Mouse (Mus musculus) hindbrain, embryonic 13.5 days (tissue): Measurements from ENCODE around the gene Trmt1. TPM values are rescaled to one million over a fixed set of nuclear protein-coding genes. Genes with fewer than 3 reads are reported as not detected.

Experiments
- ATAC-seq: fragments of 200-750 bp; cut with Nextera tagmentation; 2 replicates; pipeline ENCODE4 v1.8.0; 2017; ENCODE audit warnings: moderate TSS enrichment; ENCODE audit not compliant: low FRiP score
- H3K27ac ChIP-seq: fragments of 300-500 bp; sonication (generic); 2 replicates; pipeline ENCODE4 v1.5.1; 2015; ENCODE audit warnings: inconsistent platforms, mild to moderate bottlenecking, moderate library complexity
- H3K27me3 ChIP-seq: fragments of 300-500 bp; sonication (generic); 2 replicates; pipeline ENCODE4 v1.6.1; 2015; ENCODE audit warnings: mild to moderate bottlenecking, inconsistent platforms
- H3K36me3 ChIP-seq: fragments of 300-500 bp; sonication (generic); 2 replicates; pipeline ENCODE4 v1.6.1; 2015; ENCODE audit warnings: mild to moderate bottlenecking, inconsistent platforms
- H3K4me1 ChIP-seq: fragments of 300-500 bp; sonication (generic); replicated peaks from 2 replicates; pipeline ENCODE4 v1.6.1; 2015; ENCODE audit warnings: inconsistent platforms
- H3K4me2 ChIP-seq: fragments of 300-500 bp; sonication (generic); 2 replicates; pipeline ENCODE4 v1.6.1; 2015; ENCODE audit warnings: inconsistent platforms, mild to moderate bottlenecking, moderate library complexity
- H3K4me3 ChIP-seq: fragments of 300-500 bp; sonication (generic); 2 replicates; pipeline ENCODE4 v1.5.1; 2015; ENCODE audit warnings: mild to moderate bottlenecking, inconsistent platforms
- H3K9ac ChIP-seq: fragments of 300-500 bp; sonication (generic); 2 replicates; pipeline ENCODE4 v1.6.1; 2015; ENCODE audit warnings: mild to moderate bottlenecking, inconsistent platforms
- H3K9me3 ChIP-seq: fragments of 300-500 bp; sonication (generic); 2 replicates; pipeline ENCODE4 v1.6.1; 2016; ENCODE audit warnings: inconsistent platforms
- whole genome bisulfite sequencing: fragments of 180-500 bp; shearing (Covaris S2); methylation state at CpG from one replicate; pipeline ENCODE4 v1.1.7; 2015; 5-methylcytosine and 5-hydroxymethylcytosine counted together
- polyA plus RNA-seq: library from polyadenylated mRNA; unstranded; fragments of >200 nt; fragmentation: Nextera tagmentation; extraction: Ambion mirVana; gene quantifications from 2 replicates; pipeline ENCODE4 v1.2.1, GENCODE M21; 2015

Gene Trmt1
- polyA plus RNA-seq, 1 experiment from 2014 or later = 51.9 TPM

DNA sequence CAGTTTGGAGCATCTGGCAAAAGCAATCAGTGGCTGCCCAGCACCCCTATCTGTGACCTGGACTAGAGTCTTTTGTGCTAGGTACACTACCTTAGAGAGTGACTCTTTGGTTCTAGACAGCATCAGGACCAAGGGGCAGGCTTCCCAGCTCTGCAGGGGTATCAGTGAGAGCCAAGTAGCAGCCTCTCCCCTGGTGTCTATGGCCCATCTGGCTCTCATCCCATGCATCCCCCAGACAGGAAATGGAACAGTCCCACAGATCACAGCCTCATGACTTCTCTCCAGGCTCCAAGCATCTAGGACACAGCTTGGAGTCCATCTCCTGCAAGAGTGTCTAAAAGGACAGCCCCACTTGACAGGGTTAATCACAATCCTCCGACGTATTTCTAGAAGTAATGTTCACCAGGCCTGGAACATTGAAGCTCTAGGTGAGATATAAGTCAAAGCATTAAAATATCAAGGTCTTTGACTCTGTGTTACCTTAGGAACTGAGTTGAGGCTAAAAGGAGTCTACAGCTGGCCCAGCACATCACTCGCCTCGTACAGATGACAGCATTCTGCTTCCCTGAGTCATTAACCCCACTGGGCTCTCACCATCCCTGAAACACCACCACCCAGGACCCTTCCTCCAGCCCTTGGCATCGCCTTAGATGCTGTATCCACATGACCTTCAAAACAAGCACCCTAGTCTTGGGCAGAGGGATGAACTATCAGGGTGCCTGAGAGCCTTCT, 33.0 kb downstream of the Trmt1 start:
- no peak overlapping the region for H3K4me3 ChIP-seq
- no peak overlapping the region for H3K4me2 ChIP-seq
- H3K27me3 ChIP-seq = peaks cover 81% of the 10 kb centered on the region
- no peak overlapping the region for H3K9ac ChIP-seq
- no peak overlapping the region for H3K27ac ChIP-seq
- 82% methylated on average over 5 of the region's 5 CpGs for WGBS
- peaks cover 20% of the 10 kb centered on the region; the same call in 1 of the 2 replicates for H3K36me3 ChIP-seq
- H3K9me3 ChIP-seq = no peaks in the 10 kb centered on the region
- no peak for ATAC-seq
- peaks cover 39% of the 10 kb centered on the region for H3K4me1 ChIP-seq

DNA sequence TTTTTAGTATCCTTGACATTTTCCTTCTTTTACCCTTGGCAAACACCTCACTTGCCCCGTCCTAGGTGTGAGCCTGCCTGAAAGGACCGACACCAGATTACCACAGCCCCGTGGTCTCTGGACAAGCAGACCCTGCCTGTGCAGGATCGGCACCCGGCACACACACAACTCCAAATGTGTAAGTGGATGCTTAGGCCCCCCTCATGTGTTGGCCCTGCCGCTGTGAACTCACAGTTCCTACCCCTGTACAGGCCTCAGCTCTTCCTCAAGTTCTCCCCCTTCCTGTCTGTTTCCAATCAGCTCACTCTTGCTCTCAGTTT, 36.4 kb downstream of the Trmt1 start:
- Histone ChIP-seq H3K4me3 (no peak overlapping the region), H3K27me3 (peaks cover 71% of the 10 kb centered on the region), H3K27ac (peak overlapping the region; percentile 89), H3K9ac (0 out of 2 replicates have a peak overlapping the region, but pooled peaks have one; percentile 19), H3K36me3 (peaks cover 32% of the 10 kb centered on the region), H3K4me1 (peaks cover 54% of the 10 kb centered on the region), H3K9me3 (no peaks in the 10 kb centered on the region), H3K4me2 (no peak overlapping the region)
- WGBS = 61% methylated on average over 6 of the region's 6 CpGs
- ATAC-seq = peak; percentile 8; the same call in 1 of the 2 replicates

DNA sequence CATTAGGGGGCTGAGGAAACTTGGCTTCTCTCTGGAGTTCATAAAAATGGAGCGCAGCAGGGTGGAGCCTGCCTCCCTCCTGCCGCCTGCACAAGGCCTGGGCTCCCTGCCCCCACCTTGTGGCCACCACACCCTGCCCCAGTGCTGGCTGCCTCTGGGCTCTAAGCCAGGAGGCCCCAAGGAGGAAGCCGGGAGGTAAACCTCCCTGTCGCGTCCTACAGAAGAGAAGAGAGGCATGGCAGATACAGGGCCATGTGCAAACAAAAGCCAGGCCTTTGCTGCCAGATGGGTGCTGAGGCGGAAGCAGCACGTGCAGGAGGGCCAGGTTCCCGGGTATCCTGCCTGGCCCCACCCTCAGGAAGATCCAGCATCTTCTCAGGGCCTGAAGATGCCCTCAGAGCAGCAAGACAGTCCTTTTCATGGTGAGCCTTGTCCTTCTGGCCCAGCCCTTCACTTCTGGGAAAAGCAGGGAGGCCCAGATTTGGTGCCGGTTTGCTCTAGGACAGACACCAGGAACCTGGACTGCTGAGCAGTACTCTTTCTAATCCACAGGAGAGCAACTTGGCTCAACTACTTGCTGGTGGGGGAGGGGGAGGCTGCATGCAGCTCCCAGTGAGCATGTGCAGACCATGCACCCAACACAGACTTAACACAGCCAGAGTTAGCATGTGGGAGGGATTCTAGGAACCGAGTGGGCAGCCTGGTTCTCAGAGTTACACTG, 36.9 kb downstream of the Trmt1 start, which contains the start of gene G430095P16Rik:
Gene G430095P16Rik (plus strand): TSS at position 158 of the 721 bp plus-strand sequence.
- Histone ChIP-seq H3K9ac (peak within 1 kb of the TSS; percentile 63), H3K9me3 (no peaks in the 10 kb centered on the region), H3K36me3 (peaks cover 32% of the 10 kb centered on the region), H3K4me2 (peak within 1 kb of the TSS; percentile 26), H3K4me3 (no peak within 1 kb of the TSS), H3K4me1 (peaks cover 57% of the 10 kb centered on the region), H3K27ac (peak within 1 kb of the TSS; percentile 89), H3K27me3 (peaks cover 66% of the 10 kb centered on the region)
- peak; percentile 83 for ATAC-seq
- WGBS = 13% methylated on average over 10 of the region's 10 CpGs

DNA sequence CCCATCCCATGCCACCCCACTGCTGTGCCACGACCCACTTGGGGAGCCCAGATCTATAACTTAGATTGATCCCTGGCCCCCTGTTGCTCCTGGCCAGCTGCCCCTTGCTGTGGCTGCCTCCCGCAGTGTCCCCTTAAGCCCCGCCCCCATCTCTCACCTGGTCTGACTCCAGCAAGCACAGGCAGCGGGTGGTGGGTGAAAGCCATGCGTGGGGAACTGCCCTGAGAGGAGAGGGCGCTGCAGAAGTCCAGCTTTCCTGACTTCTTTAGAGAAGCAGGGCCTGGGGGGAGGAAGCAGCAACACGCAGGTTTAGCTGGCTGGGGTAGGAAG, 37.4 kb downstream of the Trmt1 start:
- no peaks in the 10 kb centered on the region for H3K9me3 ChIP-seq
- 24% methylated on average over 7 of the region's 7 CpGs for WGBS
- H3K4me2 ChIP-seq = peak overlapping the region; percentile 26; the same call in 1 of the 2 replicates
- peaks cover 32% of the 10 kb centered on the region for H3K36me3 ChIP-seq
- ATAC-seq = no peak
- peaks cover 64% of the 10 kb centered on the region for H3K27me3 ChIP-seq
- H3K4me3 ChIP-seq = no peak overlapping the region
- H3K9ac ChIP-seq = peak overlapping the region; percentile 63
- H3K4me1 ChIP-seq = peaks cover 62% of the 10 kb centered on the region
- H3K27ac ChIP-seq = peak overlapping the region; percentile 89

DNA sequence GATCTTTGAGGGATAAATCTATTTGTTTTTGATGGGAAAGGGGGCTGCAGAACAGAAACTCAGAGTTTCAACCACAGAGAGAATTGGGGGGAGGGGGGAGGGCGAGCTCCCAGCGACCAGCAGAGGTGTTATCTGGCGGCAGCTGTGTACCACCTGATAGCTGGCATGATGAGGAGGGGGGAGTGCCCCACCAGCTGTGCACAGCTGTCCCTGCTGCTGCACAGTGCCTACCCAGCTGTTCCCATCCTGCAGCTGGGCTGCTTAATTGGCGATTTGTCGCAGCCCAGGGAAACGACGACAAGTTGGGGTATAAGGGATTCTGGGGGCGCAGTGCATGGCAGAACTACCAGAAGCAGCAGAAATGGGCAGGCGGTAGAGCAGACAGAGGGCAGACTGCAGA, 38.6 kb downstream of the Trmt1 start:
- H3K4me2 ChIP-seq = no peak overlapping the region
- H3K27ac ChIP-seq = peak overlapping the region; percentile 89
- H3K9ac ChIP-seq = peak overlapping the region; percentile 55; the same call in 1 of the 2 replicates
- peaks cover 73% of the 10 kb centered on the region for H3K4me1 ChIP-seq
- WGBS = 42% methylated on average over 9 of the region's 9 CpGs
- peaks cover 54% of the 10 kb centered on the region for H3K27me3 ChIP-seq
- no peak for ATAC-seq
- no peak overlapping the region for H3K4me3 ChIP-seq
- no peaks in the 10 kb centered on the region for H3K9me3 ChIP-seq
- peaks cover 26% of the 10 kb centered on the region for H3K36me3 ChIP-seq

DNA sequence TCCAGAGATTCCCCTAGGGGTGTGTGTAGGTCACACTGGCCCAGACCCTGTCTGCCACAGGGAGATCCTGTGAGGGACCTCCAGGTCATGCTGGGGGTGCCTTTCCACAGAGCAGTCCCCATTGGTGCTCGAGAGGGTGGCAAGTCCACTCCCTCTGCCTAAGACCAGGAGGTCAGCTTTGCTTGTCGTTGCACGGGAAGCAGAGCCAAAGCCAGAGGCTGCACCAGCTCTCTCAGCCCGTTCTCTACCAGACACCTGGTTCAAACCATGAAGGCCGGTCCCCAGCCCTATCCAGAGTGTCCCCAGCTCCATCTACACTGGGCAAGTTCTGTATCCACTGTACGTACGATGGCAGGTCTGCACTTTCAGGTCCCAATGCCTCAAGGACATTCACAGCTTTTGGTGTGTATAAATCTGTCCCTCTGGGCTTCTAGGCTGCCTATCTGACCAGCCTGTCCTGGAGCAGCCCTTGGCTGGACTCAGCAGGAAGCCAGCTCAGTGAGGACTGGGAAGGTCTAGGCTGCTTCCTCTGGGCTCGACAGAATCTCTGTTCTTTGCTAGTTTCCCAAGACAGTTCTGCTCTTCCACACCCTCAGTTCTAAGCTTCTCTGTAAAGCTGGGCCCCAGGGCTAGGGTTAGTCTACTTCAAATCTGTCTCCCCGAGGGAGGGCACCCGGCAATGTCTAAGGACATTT, 39.3 kb downstream of the Trmt1 start:
- H3K4me3 ChIP-seq = no peak overlapping the region
- peaks cover 52% of the 10 kb centered on the region for H3K27me3 ChIP-seq
- peak overlapping the region; percentile 55; the same call in 1 of the 2 replicates for H3K9ac ChIP-seq
- 68% methylated on average over 10 of the region's 10 CpGs for WGBS
- no peak overlapping the region for H3K4me2 ChIP-seq
- peak overlapping the region; percentile 89 for H3K27ac ChIP-seq
- H3K4me1 ChIP-seq = peaks cover 77% of the 10 kb centered on the region
- no peaks in the 10 kb centered on the region for H3K9me3 ChIP-seq
- no peak for ATAC-seq
- peaks cover 19% of the 10 kb centered on the region for H3K36me3 ChIP-seq

DNA sequence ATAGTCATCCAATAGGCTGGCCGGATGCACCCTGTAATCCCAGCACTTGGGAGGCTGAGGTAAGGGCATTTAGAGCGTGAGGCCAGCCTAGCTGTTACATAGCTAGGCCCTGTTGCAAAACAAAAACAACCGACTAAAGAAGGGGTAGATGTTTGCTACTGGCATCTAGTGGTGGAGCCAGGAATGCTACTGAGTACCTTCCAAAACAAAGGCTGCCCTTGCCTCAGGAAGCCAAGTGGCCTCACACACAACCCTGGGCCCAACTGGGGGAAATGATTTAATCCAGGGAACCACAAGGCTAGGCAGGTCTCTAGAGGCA, 39.8 kb downstream of the Trmt1 start:
- Histone ChIP-seq H3K9ac (no peak overlapping the region), H3K36me3 (peaks cover 18% of the 10 kb centered on the region), H3K4me1 (peaks cover 82% of the 10 kb centered on the region), H3K27me3 (peaks cover 48% of the 10 kb centered on the region), H3K27ac (peak overlapping the region; percentile 89), H3K9me3 (no peaks in the 10 kb centered on the region), H3K4me3 (no peak overlapping the region), H3K4me2 (no peak overlapping the region)
- 24% methylated on average over 3 of the region's 3 CpGs for WGBS
- ATAC-seq = no peak

DNA sequence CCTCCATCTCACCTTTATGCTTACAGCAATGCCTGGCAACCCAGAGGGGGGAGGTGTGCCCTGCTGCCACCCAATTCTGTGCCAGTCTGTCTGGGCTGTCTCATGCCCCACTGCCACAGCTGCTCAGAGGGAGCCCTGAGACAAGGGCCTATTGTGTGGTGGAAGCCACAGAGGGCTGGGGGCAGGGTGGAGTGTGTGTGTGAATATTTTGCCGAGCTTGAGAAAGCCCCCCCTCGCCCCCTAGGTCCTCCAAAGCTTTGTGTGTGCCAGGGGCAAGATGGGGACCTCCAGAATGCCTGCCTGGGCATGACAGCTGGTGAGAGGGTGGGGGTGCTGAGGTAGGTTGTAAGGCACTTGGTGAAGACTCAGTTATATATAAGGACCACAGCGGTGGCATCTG, 42.4 kb downstream of the Trmt1 start:
- H3K4me3 ChIP-seq = no peak overlapping the region
- WGBS = 48% methylated on average over 3 of the region's 3 CpGs
- H3K27ac ChIP-seq = peak overlapping the region; percentile 90
- H3K36me3 ChIP-seq = peaks cover 12% of the 10 kb centered on the region; the same call in 1 of the 2 replicates
- peaks cover 95% of the 10 kb centered on the region for H3K4me1 ChIP-seq
- H3K9ac ChIP-seq = no peak overlapping the region
- H3K27me3 ChIP-seq = peaks cover 47% of the 10 kb centered on the region
- peak; percentile 68 for ATAC-seq
- 0 out of 2 replicates have a peak overlapping the region, but pooled peaks have one; percentile 1 for H3K4me2 ChIP-seq
- H3K9me3 ChIP-seq = no peaks in the 10 kb centered on the region

DNA sequence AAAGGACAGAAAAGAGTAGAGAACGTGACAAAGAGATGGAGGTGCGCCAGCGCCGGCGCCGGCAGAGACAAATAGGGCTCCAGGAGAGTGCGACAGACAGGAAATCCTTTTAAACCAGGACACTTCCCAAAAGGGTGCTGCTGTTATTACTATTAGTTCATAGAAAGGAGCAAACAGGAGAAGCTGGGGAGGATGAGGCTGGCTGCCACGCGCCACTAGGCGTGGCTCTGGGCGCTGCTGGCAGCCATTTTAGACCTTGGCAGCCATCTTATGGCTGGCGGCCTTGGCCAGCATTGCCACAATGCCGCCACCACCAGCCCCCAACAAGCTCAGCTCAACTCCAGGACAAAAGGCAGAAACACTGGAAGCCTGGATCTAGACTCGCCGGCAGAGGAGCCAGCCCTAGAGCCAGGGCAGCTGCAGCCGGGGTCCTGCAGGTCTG, 43.8 kb downstream of the Trmt1 start:
- peak overlapping the region; percentile 90 for H3K27ac ChIP-seq
- H3K9me3 ChIP-seq = no peaks in the 10 kb centered on the region
- H3K4me3 ChIP-seq = no peak overlapping the region
- no peak overlapping the region for H3K4me2 ChIP-seq
- peaks cover 12% of the 10 kb centered on the region; the same call in 1 of the 2 replicates for H3K36me3 ChIP-seq
- H3K4me1 ChIP-seq = peaks cover 89% of the 10 kb centered on the region
- WGBS = 86% methylated on average over 16 of the region's 16 CpGs
- peaks cover 50% of the 10 kb centered on the region for H3K27me3 ChIP-seq
- ATAC-seq = no peak
- H3K9ac ChIP-seq = no peak overlapping the region

DNA sequence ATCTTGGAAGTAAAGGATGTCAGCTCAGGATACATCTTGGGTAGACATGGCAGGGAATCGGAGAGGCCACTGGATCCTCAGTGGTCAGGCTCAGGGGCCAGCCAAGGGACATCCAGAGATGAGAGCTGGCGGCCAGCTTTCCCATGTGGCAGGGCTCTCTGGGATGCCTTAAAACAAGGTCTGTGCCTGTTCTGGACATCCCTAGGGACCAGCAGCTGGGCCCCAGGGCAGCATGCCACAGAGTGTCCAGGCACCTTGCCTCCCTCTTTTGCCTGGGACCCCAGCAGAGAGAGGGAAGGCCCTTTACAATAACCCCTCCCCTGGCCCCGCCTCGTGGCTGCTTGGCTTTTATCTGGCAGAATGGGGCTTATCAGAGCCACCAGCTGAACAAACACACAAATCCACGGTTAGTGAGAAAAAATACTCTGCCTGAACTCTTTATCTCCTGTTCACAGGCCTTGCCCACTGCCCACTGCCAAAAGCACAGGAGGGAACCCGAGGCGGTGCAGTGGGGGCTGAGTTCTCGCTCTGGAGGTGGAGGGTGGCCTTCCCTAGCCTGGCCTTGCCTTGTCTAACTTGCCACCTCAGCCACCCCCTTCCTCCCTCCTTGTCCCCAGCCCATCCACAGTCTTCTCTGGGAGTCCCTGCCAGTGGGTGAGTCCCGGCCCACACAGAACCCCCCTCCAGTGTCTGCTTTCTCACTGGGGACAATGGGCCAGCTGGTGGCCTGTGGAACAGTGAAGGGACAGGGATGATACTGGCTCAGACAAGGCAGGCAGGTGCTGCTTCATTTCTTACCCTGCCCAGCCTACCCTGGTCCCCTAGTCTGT, 44.6 kb downstream of the Trmt1 start:
- H3K4me1 ChIP-seq = peaks cover 89% of the 10 kb centered on the region
- 29% methylated on average over 9 of the region's 9 CpGs for WGBS

DNA sequence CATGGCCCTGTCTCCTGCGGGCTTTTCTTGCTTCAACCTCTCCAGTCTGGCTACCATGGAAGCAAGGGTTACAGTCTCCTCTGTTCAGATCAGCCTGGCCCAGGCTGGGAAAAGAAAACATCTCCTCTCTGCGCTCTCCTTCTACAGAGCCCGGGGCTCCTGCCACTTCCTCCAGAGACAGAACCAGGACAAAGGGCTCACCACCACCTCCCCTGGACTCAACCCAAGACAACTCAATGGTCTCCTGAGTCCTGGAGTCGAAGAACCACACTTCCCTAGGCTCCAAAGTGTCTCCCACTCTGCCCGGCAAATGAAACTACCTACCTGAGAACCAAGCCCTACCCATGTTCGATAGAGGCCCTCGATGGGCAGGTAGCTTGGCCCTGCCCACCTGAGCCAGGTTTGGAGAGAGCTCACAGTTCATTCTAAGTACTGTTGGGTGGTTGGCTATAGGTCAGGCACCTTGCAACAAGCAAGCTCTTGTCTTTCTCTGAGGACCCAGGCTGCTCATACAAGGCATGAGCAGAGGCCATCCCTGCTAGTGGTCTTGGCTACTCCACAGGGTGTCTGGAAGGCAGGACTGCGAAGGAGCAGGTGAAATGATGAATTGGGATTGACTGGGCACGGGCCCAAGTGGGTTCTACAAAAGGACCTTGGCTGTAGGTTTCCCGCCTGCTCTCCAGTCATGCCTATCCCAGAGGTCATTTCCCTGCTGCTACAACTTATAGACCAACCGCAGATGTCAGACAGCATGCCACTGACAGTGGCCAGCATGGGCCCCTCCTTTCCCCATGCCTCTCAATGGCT, 45.5 kb downstream of the Trmt1 start:
- no peak overlapping the region for H3K4me3 ChIP-seq
- peaks cover 60% of the 10 kb centered on the region for H3K27me3 ChIP-seq
- H3K4me1 ChIP-seq = peaks cover 89% of the 10 kb centered on the region
- no peak overlapping the region for H3K4me2 ChIP-seq
- ATAC-seq = no peak; the same call in 1 of the 2 replicates
- 0 out of 2 replicates have a peak overlapping the region, but pooled peaks have one; percentile 20 for H3K9ac ChIP-seq
- H3K9me3 ChIP-seq = no peaks in the 10 kb centered on the region
- H3K27ac ChIP-seq = peak overlapping the region; percentile 90
- peaks cover 7% of the 10 kb centered on the region; the same call in 1 of the 2 replicates for H3K36me3 ChIP-seq
- 55% methylated on average over 11 of the region's 11 CpGs for WGBS

More for the DNA sequence above, 44.6 kb downstream of the Trmt1 start:
- peak overlapping the region; percentile 90 for H3K27ac ChIP-seq
- no peak overlapping the region for H3K4me3 ChIP-seq
- no peaks in the 10 kb centered on the region for H3K9me3 ChIP-seq
- no peak; the same call in 1 of the 2 replicates for ATAC-seq
- peaks cover 52% of the 10 kb centered on the region for H3K27me3 ChIP-seq
- H3K36me3 ChIP-seq = peaks cover 12% of the 10 kb centered on the region; the same call in 1 of the 2 replicates
- peak overlapping the region; percentile 20; the same call in 1 of the 2 replicates for H3K9ac ChIP-seq
- no peak overlapping the region for H3K4me2 ChIP-seq
